Mouse (Mus musculus): ENCODE results near the gene Prdm16. TPM values are rescaled to one million over a fixed set of nuclear protein-coding genes. Genes with fewer than 3 reads are reported as not detected.

Gene Prdm16
- polyA plus RNA-seq, 1 experiment from 2014 or later, result 29.8 TPM

GRCm38 (mm10) chr4:154671232-154671912, 34.7 kb upstream of the Prdm16 start:
- Histone ChIP-seq H3K36me3 (ENCODE audit: control insufficient read depth, insufficient read depth) (no peaks in the 10 kb centered on the region), H3K4me2 (ENCODE audit: low read length) (no peak overlapping the region), H3K9me3 (ENCODE audit: control insufficient read depth, low read length) (no peaks in the 10 kb centered on the region), H3K27me3 (replicated peaks; ENCODE audit: control insufficient read depth, insufficient read depth, low read length) (no peaks in the 10 kb centered on the region; the same call in 1 of the 2 replicates), H3K4me3 (replicated peaks; ENCODE audit: low read length) (no peak overlapping the region), H3K27ac (ENCODE audit: low read length) (no peak overlapping the region), H3K9ac (replicated peaks; ENCODE audit: low read depth, low read length) (no peak overlapping the region), H3K4me1 (replicated peaks; ENCODE audit: control insufficient read depth, insufficient read depth, low read length) (peaks cover 4% of the 10 kb centered on the region; the same call in 1 of the 2 replicates)
- WGBS, result 65% methylated on average over 8 of the region's 8 CpGs
- no peak for ATAC-seq

GRCm38 (mm10) chr4:154667767-154668166, 31.1 kb upstream of the Prdm16 start, which contains the start of gene Actrt2:
TSS of gene Actrt2 (minus strand) at chr4:154667867.
- Histone ChIP-seq H3K9ac (replicated peaks; ENCODE audit: low read depth, low read length) (no peak within 1 kb of the TSS), H3K36me3 (ENCODE audit: control insufficient read depth, insufficient read depth) (no peaks in the 10 kb centered on the region), H3K27me3 (replicated peaks; ENCODE audit: control insufficient read depth, insufficient read depth, low read length) (no peaks in the 10 kb centered on the region), H3K4me1 (replicated peaks; ENCODE audit: control insufficient read depth, insufficient read depth, low read length) (no peaks in the 10 kb centered on the region), H3K27ac (ENCODE audit: low read length) (no peak within 1 kb of the TSS), H3K4me2 (ENCODE audit: low read length) (no peak within 1 kb of the TSS), H3K4me3 (replicated peaks; ENCODE audit: low read length) (no peak within 1 kb of the TSS), H3K9me3 (ENCODE audit: control insufficient read depth, low read length) (no peaks in the 10 kb centered on the region)
- 82% methylated on average over 2 of the region's 2 CpGs for WGBS
- no peak for ATAC-seq

- 66% methylated on average over 12 of the region's 12 CpGs for WGBS
- Histone ChIP-seq H3K27ac (ENCODE audit: low read length) (no peak overlapping the region), H3K9ac (replicated peaks; ENCODE audit: low read depth, low read length) (no peak overlapping the region), H3K36me3 (ENCODE audit: control insufficient read depth, insufficient read depth) (no peaks in the 10 kb centered on the region), H3K4me1 (replicated peaks; ENCODE audit: control insufficient read depth, insufficient read depth, low read length) (no peaks in the 10 kb centered on the region), H3K4me3 (replicated peaks; ENCODE audit: low read length) (no peak overlapping the region), H3K27me3 (replicated peaks; ENCODE audit: control insufficient read depth, insufficient read depth, low read length) (no peaks in the 10 kb centered on the region), H3K9me3 (ENCODE audit: control insufficient read depth, low read length) (no peaks in the 10 kb centered on the region), H3K4me2 (ENCODE audit: low read length) (no peak overlapping the region)
- no peak for ATAC-seq
Measured at GRCm38 (mm10) chr4:154662681-154663215, 26.1 kb upstream of the Prdm16 start.

GRCm38 (mm10) chr4:154661256-154661655, 24.6 kb upstream of the Prdm16 start:
- H3K9ac ChIP-seq (replicated peaks; ENCODE audit: low read depth, low read length), result no peak overlapping the region
- H3K4me3 ChIP-seq (replicated peaks; ENCODE audit: low read length), result no peak overlapping the region
- 49% methylated on average over 6 of the region's 6 CpGs for WGBS
- no peak for ATAC-seq
- H3K9me3 ChIP-seq (ENCODE audit: control insufficient read depth, low read length), result no peaks in the 10 kb centered on the region
- no peaks in the 10 kb centered on the region for H3K36me3 ChIP-seq (ENCODE audit: control insufficient read depth, insufficient read depth)
- H3K4me2 ChIP-seq (ENCODE audit: low read length), result no peak overlapping the region
- H3K4me1 ChIP-seq (replicated peaks; ENCODE audit: control insufficient read depth, insufficient read depth, low read length), result no peaks in the 10 kb centered on the region
- no peak overlapping the region for H3K27ac ChIP-seq (ENCODE audit: low read length)
- no peaks in the 10 kb centered on the region for H3K27me3 ChIP-seq (replicated peaks; ENCODE audit: control insufficient read depth, insufficient read depth, low read length)

GRCm38 (mm10) chr4:154660025-154660424, 23.4 kb upstream of the Prdm16 start:
- H3K27me3 ChIP-seq (replicated peaks; ENCODE audit: control insufficient read depth, insufficient read depth, low read length), result no peaks in the 10 kb centered on the region
- no peak overlapping the region for H3K9ac ChIP-seq (replicated peaks; ENCODE audit: low read depth, low read length)
- no peak for ATAC-seq
- H3K4me1 ChIP-seq (replicated peaks; ENCODE audit: control insufficient read depth, insufficient read depth, low read length), result no peaks in the 10 kb centered on the region
- H3K4me3 ChIP-seq (replicated peaks; ENCODE audit: low read length), result no peak overlapping the region
- H3K4me2 ChIP-seq (ENCODE audit: low read length), result no peak overlapping the region
- no peak overlapping the region for H3K27ac ChIP-seq (ENCODE audit: low read length)
- no peaks in the 10 kb centered on the region for H3K36me3 ChIP-seq (ENCODE audit: control insufficient read depth, insufficient read depth)
- H3K9me3 ChIP-seq (ENCODE audit: control insufficient read depth, low read length), result no peaks in the 10 kb centered on the region

- no peaks in the 10 kb centered on the region for H3K27me3 ChIP-seq (replicated peaks; ENCODE audit: control insufficient read depth, insufficient read depth, low read length)
- no peak overlapping the region for H3K4me2 ChIP-seq (ENCODE audit: low read length)
- H3K4me3 ChIP-seq (replicated peaks; ENCODE audit: low read length), result no peak overlapping the region
- no peaks in the 10 kb centered on the region for H3K4me1 ChIP-seq (replicated peaks; ENCODE audit: control insufficient read depth, insufficient read depth, low read length)
- no peaks in the 10 kb centered on the region for H3K9me3 ChIP-seq (ENCODE audit: control insufficient read depth, low read length)
- H3K36me3 ChIP-seq (ENCODE audit: control insufficient read depth, insufficient read depth), result no peaks in the 10 kb centered on the region
- no peak overlapping the region for H3K9ac ChIP-seq (replicated peaks; ENCODE audit: low read depth, low read length)
- H3K27ac ChIP-seq (ENCODE audit: low read length), result no peak overlapping the region
- 60% methylated on average over 15 of the region's 15 CpGs for WGBS
- no peak for ATAC-seq
Measured at GRCm38 (mm10) chr4:154655134-154655910, 18.6 kb upstream of the Prdm16 start.

GRCm38 (mm10) chr4:154652494-154652893, 15.8 kb upstream of the Prdm16 start:
- ATAC-seq, result no peak
- Histone ChIP-seq H3K27me3 (replicated peaks; ENCODE audit: control insufficient read depth, insufficient read depth, low read length) (no peaks in the 10 kb centered on the region), H3K9ac (replicated peaks; ENCODE audit: low read depth, low read length) (no peak overlapping the region), H3K27ac (ENCODE audit: low read length) (no peak overlapping the region), H3K9me3 (ENCODE audit: control insufficient read depth, low read length) (no peaks in the 10 kb centered on the region; the same call in 1 of the 2 replicates), H3K4me3 (replicated peaks; ENCODE audit: low read length) (no peak overlapping the region), H3K4me2 (ENCODE audit: low read length) (no peak overlapping the region), H3K4me1 (replicated peaks; ENCODE audit: control insufficient read depth, insufficient read depth, low read length) (no peaks in the 10 kb centered on the region), H3K36me3 (ENCODE audit: control insufficient read depth, insufficient read depth) (no peaks in the 10 kb centered on the region)
- 15% methylated on average over 5 of the region's 5 CpGs for WGBS

GRCm38 (mm10) chr4:154649083-154649747, 12.5 kb upstream of the Prdm16 start:
- no peaks in the 10 kb centered on the region for H3K4me1 ChIP-seq (replicated peaks; ENCODE audit: control insufficient read depth, insufficient read depth, low read length)
- no peak overlapping the region for H3K27ac ChIP-seq (ENCODE audit: low read length)
- H3K9me3 ChIP-seq (ENCODE audit: control insufficient read depth, low read length), result peaks cover 4% of the 10 kb centered on the region
- ATAC-seq, result no peak
- H3K36me3 ChIP-seq (ENCODE audit: control insufficient read depth, insufficient read depth), result no peaks in the 10 kb centered on the region
- H3K4me2 ChIP-seq (ENCODE audit: low read length), result no peak overlapping the region
- H3K9ac ChIP-seq (replicated peaks; ENCODE audit: low read depth, low read length), result no peak overlapping the region
- 74% methylated on average over 19 of the region's 19 CpGs for WGBS
- H3K27me3 ChIP-seq (replicated peaks; ENCODE audit: control insufficient read depth, insufficient read depth, low read length), result no peaks in the 10 kb centered on the region
- no peak overlapping the region for H3K4me3 ChIP-seq (replicated peaks; ENCODE audit: low read length)

- Histone ChIP-seq H3K27ac (ENCODE audit: low read length) (no peak overlapping the region), H3K4me1 (replicated peaks; ENCODE audit: control insufficient read depth, insufficient read depth, low read length) (peaks cover 29% of the 10 kb centered on the region), H3K4me2 (ENCODE audit: low read length) (no peak overlapping the region), H3K9me3 (ENCODE audit: control insufficient read depth, low read length) (peaks cover 4% of the 10 kb centered on the region), H3K36me3 (ENCODE audit: control insufficient read depth, insufficient read depth) (no peaks in the 10 kb centered on the region), H3K27me3 (replicated peaks; ENCODE audit: control insufficient read depth, insufficient read depth, low read length) (peaks cover 23% of the 10 kb centered on the region), H3K9ac (replicated peaks; ENCODE audit: low read depth, low read length) (no peak overlapping the region), H3K4me3 (replicated peaks; ENCODE audit: low read length) (no peak overlapping the region)
- 37% methylated on average over 6 of the region's 6 CpGs for WGBS
- ATAC-seq, result no peak
Measured at GRCm38 (mm10) chr4:154642496-154642895, 5.8 kb upstream of the Prdm16 start.

All from forebrain, embryonic 16.5 days (tissue).